10 mouse cellular contexts compared by ENCODE assay signal in the genomic region with DNA sequence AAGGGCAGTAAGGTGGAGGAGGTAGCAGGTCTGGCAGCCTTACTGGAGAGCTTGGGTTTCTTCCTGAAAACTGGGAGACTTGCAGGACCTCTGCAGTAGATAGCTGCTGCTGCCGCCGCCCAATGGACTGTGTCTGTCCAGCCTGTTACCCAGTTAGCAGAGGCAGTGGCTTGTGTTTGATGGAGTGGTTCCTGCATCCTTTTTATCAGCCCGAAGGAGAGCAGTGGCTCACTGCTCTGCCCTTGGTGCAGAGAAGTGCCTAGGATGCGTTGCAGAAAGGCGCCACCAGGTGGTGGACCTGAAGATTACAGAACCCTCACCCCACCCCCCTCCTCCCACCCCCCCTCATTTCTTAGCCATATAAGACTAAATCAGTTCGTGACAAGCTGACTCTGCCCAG. TPM values are rescaled to one million over a fixed set of nuclear protein-coding genes. Genes with fewer than 3 reads are reported as not detected.
DNase-seq lines count a peak whose midpoint lies in the region; ATAC-seq and TF ChIP-seq lines count a peak whose summit lies in the region.
"Had no signal": no experiment of that assay in that cellular context is flagged by ENCODE, and none has a peak within 500 bp of the region (broad histone marks: within the 10 kb centered on the region; RNA-seq: fewer than 3 reads in every experiment).

No protein-coding gene starts in this region.

- no peaks in the 10 kb centered on the region for H3K27me3 ChIP-seq in kidney, embryonic 16.5 days (ENCODE audit: insufficient read depth, low read length)
- no peaks in the 10 kb centered on the region for H3K27me3 ChIP-seq in G1E (ENCODE audit: insufficient read depth, low read length)
- no peaks in the 10 kb centered on the region for H3K27me3 ChIP-seq in lung, embryonic 14.5 days (ENCODE audit: insufficient read depth, low read length)
- no peaks in the 10 kb centered on the region for H3K27me3 ChIP-seq in spleen, adult 2 months (ENCODE audit: control insufficient read depth, insufficient read depth, low read length)
- H3K27me3 ChIP-seq: embryonic facial prominence, embryonic 13.5 days had no signal

- peak; percentile 66 for DNase-seq in kidney, adult 18-20 months
- DNase-seq in G1E (ENCODE audit: low spot score) = peak; percentile 12
- DNase-seq in cerebellum, adult 9-11 months = peak; percentile 76
- DNase-seq in heart, postnatal 14 days = peak; percentile 79 to 81
- peak; percentile 72 for DNase-seq in lung, embryonic 14.5 days
- peak; percentile 42 to 51 for DNase-seq in spleen, adult 2 months (ENCODE audit: low read depth in 1 of 2, low spot score in 2 of 2)
- DNase-seq in right cerebral cortex, adult 18-20 months = no peak

- H3K9me3 ChIP-seq in kidney, embryonic 16.5 days (ENCODE audit: low read length) = no peaks in the 10 kb centered on the region
- H3K9me3 ChIP-seq in G1E (replicated peaks) = no peaks in the 10 kb centered on the region
- H3K9me3 ChIP-seq in lung, embryonic 14.5 days (ENCODE audit: low read depth, low read length) = no peaks in the 10 kb centered on the region
- H3K9me3 ChIP-seq: embryonic facial prominence, embryonic 13.5 days had no signal

- no peak for TF ChIP-seq POLR2A in spleen, adult 2 months (IDR thresholded peaks at IDR 0.05; ENCODE audit: low read depth, low read length)

- H3K4me3 ChIP-seq in kidney, embryonic 16.5 days (ENCODE audit: low read length) = no peak overlapping the region
- H3K4me3 ChIP-seq in G1E (ENCODE audit: low read depth, low read length) = no peak overlapping the region
- H3K4me3 ChIP-seq in lung, embryonic 14.5 days (ENCODE audit: low read depth, low read length) = no peak overlapping the region
- H3K4me3 ChIP-seq in spleen, adult 2 months (ENCODE audit: extremely low read depth, insufficient read depth, insufficient read length) = no peak overlapping the region
- H3K4me3 ChIP-seq: embryonic facial prominence, embryonic 13.5 days had no signal

- H3K27ac ChIP-seq in kidney, embryonic 16.5 days (ENCODE audit: low read length) = no peak overlapping the region
- H3K27ac ChIP-seq in lung, embryonic 14.5 days (ENCODE audit: low read depth) = no peak overlapping the region
- no peak overlapping the region for H3K27ac ChIP-seq in spleen, adult 2 months (ENCODE audit: insufficient read depth, low read length)
- H3K27ac ChIP-seq: embryonic facial prominence, embryonic 13.5 days; macrophage had no signal

- H3K4me2 ChIP-seq in kidney, embryonic 16.5 days (replicated peaks; ENCODE audit: low read depth, low read length) = no peak overlapping the region
- no peak overlapping the region for H3K4me2 ChIP-seq in lung, embryonic 14.5 days
- H3K4me2 ChIP-seq: embryonic facial prominence, embryonic 13.5 days had no signal

- WGBS in kidney, embryonic 16.5 days = 14% methylated on average over 6 of the region's 6 CpGs
- 21% methylated on average over 6 of the region's 6 CpGs for WGBS in lung, embryonic 14.5 days
- 19% methylated on average over 6 of the region's 6 CpGs for WGBS in spleen, adult 2 months

- intact Hi-C loops in heart, postnatal 14 days (cut with DNase I) = loop anchor here (1.0 kb wide), 1 partner anchor 28 kb away; no protein-coding TSS in a partner anchor

- H3K9ac ChIP-seq in kidney, embryonic 16.5 days (replicated peaks; ENCODE audit: low read length) = no peak overlapping the region
- no peak overlapping the region for H3K9ac ChIP-seq in lung, embryonic 14.5 days
- H3K9ac ChIP-seq: embryonic facial prominence, embryonic 13.5 days had no signal

- H3K36me3 ChIP-seq in kidney, embryonic 16.5 days (ENCODE audit: insufficient read depth, low read length) = peaks cover 5% of the 10 kb centered on the region; the same call in 1 of the 2 replicates
- peaks cover 74% of the 10 kb centered on the region for H3K36me3 ChIP-seq in G1E (replicated peaks)
- H3K36me3 ChIP-seq in lung, embryonic 14.5 days (ENCODE audit: insufficient read depth) = peaks cover 6% of the 10 kb centered on the region; the same call in 1 of the 2 replicates
- H3K36me3 ChIP-seq in spleen, adult 2 months (ENCODE audit: control insufficient read depth, insufficient read depth, low read length) = no peaks in the 10 kb centered on the region

- peaks cover 43% of the 10 kb centered on the region for H3K4me1 ChIP-seq in kidney, embryonic 16.5 days (ENCODE audit: insufficient read depth, low read length)
- peaks cover 23% of the 10 kb centered on the region for H3K4me1 ChIP-seq in G1E (ENCODE audit: insufficient read depth, low read depth, low read length)
- H3K4me1 ChIP-seq in lung, embryonic 14.5 days (ENCODE audit: insufficient read depth) = peaks cover 24% of the 10 kb centered on the region
- H3K4me1 ChIP-seq in spleen, adult 2 months (ENCODE audit: control insufficient read depth, insufficient read depth, insufficient read length) = peaks cover 19% of the 10 kb centered on the region; the same call in 1 of the 2 replicates

- no peak for TF ChIP-seq CTCF in G1E (IDR thresholded peaks at IDR 0.05; ENCODE audit: low read depth, low read length)
- TF ChIP-seq CTCF in lung, embryonic 14.5 days (IDR thresholded peaks at IDR 0.05; ENCODE audit: low read depth) = peak; percentile 67
- peak; percentile 71; the same call in 1 of the 2 replicates for TF ChIP-seq CTCF in spleen, adult 2 months (IDR thresholded peaks at IDR 0.05; ENCODE audit: extremely low read depth, insufficient read depth, insufficient read length, insufficient replicate concordance)

- no peak for ATAC-seq in kidney, embryonic 16.5 days (ENCODE audit: low FRiP score, low TSS enrichment)
- no peak for ATAC-seq in G1E (ENCODE audit: extremely low read depth, insufficient number of reproducible peaks, low FRiP score, poor library complexity, severe bottlenecking)
- ATAC-seq in lung, embryonic 14.5 days (ENCODE audit: insufficient read depth) = no peak

RNA-seq across cellular contexts. Expression of gene Stk40, which starts 10.2 kb away (rescaled TPM):
- polyA plus RNA-seq in kidney, embryonic 16.5 days (2015; fragmentation: Nextera tagmentation; extraction: Ambion mirVana) = 43.9 and 44.5 TPM in 2 replicates
- total RNA-seq in G1E (2014; fragmentation: Nextera tagmentation) (30.9 and 41.2 TPM in 2 replicates), G1E (2017) (20.5 and 20.8 TPM in 2 replicates)
- polyA plus RNA-seq in G1E (2012) = 68.2 and 68.5 TPM in 2 replicates
- total RNA-seq in heart, postnatal 14 days (2021) = 10 to 100 TPM; 28.0 to 29.5 TPM
- 30.7 and 38.0 TPM in 2 replicates for polyA plus RNA-seq in lung, embryonic 14.5 days (2014; fragmentation: Nextera tagmentation; extraction: Ambion mirVana)
- polyA plus RNA-seq in spleen, adult 2 months (2012; rRNA removed) = 19.4 and 21.0 TPM in 2 replicates

RNA-seq across cellular contexts. Expression of gene Lsm10, which starts 17.5 kb away (rescaled TPM):
- 55.3 and 59.3 TPM in 2 replicates for polyA plus RNA-seq in kidney, embryonic 16.5 days (2015; fragmentation: Nextera tagmentation; extraction: Ambion mirVana)
- total RNA-seq in G1E (2014; fragmentation: Nextera tagmentation) (37.8 and 37.9 TPM in 2 replicates), G1E (2017) (39.3 and 40.3 TPM in 2 replicates)
- 9.7 and 12.6 TPM in 2 replicates for polyA plus RNA-seq in G1E (2012)
- total RNA-seq in heart, postnatal 14 days (2021) = 10 to 100 TPM in 1 of 2 experiments, 1 to 10 TPM in 1; 9.2 to 12.8 TPM
- polyA plus RNA-seq in lung, embryonic 14.5 days (2014; fragmentation: Nextera tagmentation; extraction: Ambion mirVana) = 50.2 and 50.6 TPM in 2 replicates
- polyA plus RNA-seq in spleen, adult 2 months (2012; rRNA removed) = 22.2 and 25.7 TPM in 2 replicates

RNA-seq across cellular contexts. Expression of gene Eva1b, which starts 33.6 kb away (rescaled TPM):
- 99.9 and 103 TPM in 2 replicates for polyA plus RNA-seq in kidney, embryonic 16.5 days (2015; fragmentation: Nextera tagmentation; extraction: Ambion mirVana)
- total RNA-seq in G1E (2014; fragmentation: Nextera tagmentation) (not detected in 2 replicates), G1E (2017) (0.41 and 0.44 TPM in 2 replicates)
- 1.9 and 3.1 TPM in 2 replicates for polyA plus RNA-seq in G1E (2012)
- 10 to 100 TPM; 23.3 to 24.9 TPM for total RNA-seq in heart, postnatal 14 days (2021)
- 92.6 and 97.8 TPM in 2 replicates for polyA plus RNA-seq in lung, embryonic 14.5 days (2014; fragmentation: Nextera tagmentation; extraction: Ambion mirVana)
- 57.5 and 89.5 TPM in 2 replicates for polyA plus RNA-seq in spleen, adult 2 months (2012; rRNA removed)

RNA-seq across cellular contexts. Expression of gene Sh3d21, which starts 49.3 kb away (rescaled TPM):
- polyA plus RNA-seq in kidney, embryonic 16.5 days (2015; fragmentation: Nextera tagmentation; extraction: Ambion mirVana) = 9.1 and 10.5 TPM in 2 replicates
- 0.53 and 3.2 TPM in 2 replicates for total RNA-seq in G1E (2014; fragmentation: Nextera tagmentation)
- total RNA-seq in G1E (2017) = 0.27 and 0.58 TPM in 2 replicates
- 0.57 and 0.69 TPM in 2 replicates for polyA plus RNA-seq in G1E (2012)
- total RNA-seq in heart, postnatal 14 days (2021) = 1 to 10 TPM; 3.0 to 3.1 TPM
- polyA plus RNA-seq in lung, embryonic 14.5 days (2014; fragmentation: Nextera tagmentation; extraction: Ambion mirVana) = 5.7 and 7.0 TPM in 2 replicates
- 0.34 and 0.54 TPM in 2 replicates for polyA plus RNA-seq in spleen, adult 2 months (2012; rRNA removed)

RNA-seq across cellular contexts. Expression of gene Oscp1, which starts 55.6 kb away (rescaled TPM):
- 19.6 TPM in 2 replicates for polyA plus RNA-seq in kidney, embryonic 16.5 days (2015; fragmentation: Nextera tagmentation; extraction: Ambion mirVana)
- total RNA-seq in G1E (2014; fragmentation: Nextera tagmentation) = 6.6 and 10.8 TPM in 2 replicates
- 9.6 and 9.8 TPM in 2 replicates for total RNA-seq in G1E (2017)
- 0.18 and 1.9 TPM in 2 replicates for polyA plus RNA-seq in G1E (2012)
- 1 to 10 TPM; 1.8 to 2.4 TPM for total RNA-seq in heart, postnatal 14 days (2021)
- 18.1 TPM in 2 replicates for polyA plus RNA-seq in lung, embryonic 14.5 days (2014; fragmentation: Nextera tagmentation; extraction: Ambion mirVana)
- 0.35 and 0.46 TPM in 2 replicates for polyA plus RNA-seq in spleen, adult 2 months (2012; rRNA removed)

Comparison
In these comparisons a context has a peak if more than half of its experiments do, and no peak if none do; other contexts are left out.
1. RNA of gene Eva1b, which starts 33.6 kb away (polyA plus RNA-seq): 99.9 to 103 TPM in kidney, embryonic 16.5 days, 92.6 to 97.8 TPM in lung, embryonic 14.5 days and 57.5 to 89.5 TPM in spleen, adult 2 months; 1.9 to 3.1 TPM in G1E; every median in the first group is over 10 times any median in the second.